Mouse (Mus musculus): Measurements from ENCODE around the gene Dync1li2. TPM values are rescaled to one million over a fixed set of nuclear protein-coding genes. Genes with fewer than 3 reads are reported as not detected.

The Dync1li2 gene
- 64.1 TPM for polyA plus RNA-seq (2017; shearing (Covaris generic))

GRCm38 (mm10) chr8:104442299-104443124, at the start of gene Dync1li2:
TSS of gene Dync1li2 (minus strand) at chr8:104443047.

GRCm38 (mm10) chr8:104395703-104396357, 47.0 kb downstream of the Dync1li2 start, which contains the start of gene Cmtm4:
TSS of gene Cmtm4 (minus strand) at chr8:104395807.

Other genes with a start within 250 kb of the Dync1li2 start
- 66.9 TPM for gene Tk2, start 194.5 kb downstream of the Dync1li2 start, polyA plus RNA-seq (2017; shearing (Covaris generic))
- gene Cklf, start 192.2 kb downstream of the Dync1li2 start, polyA plus RNA-seq (2017; shearing (Covaris generic)): 80.1 TPM
- not detected for gene Cmtm2a, start 149.9 kb downstream of the Dync1li2 start, polyA plus RNA-seq (2017; shearing (Covaris generic))
- gene Gm45711, start 133.0 kb downstream of the Dync1li2 start, polyA plus RNA-seq (2017; shearing (Covaris generic)): not detected
- gene Cmtm1, start 132.9 kb downstream of the Dync1li2 start, polyA plus RNA-seq (2017; shearing (Covaris generic)): not detected
- not detected for gene Gm11020, start 121.5 kb downstream of the Dync1li2 start, polyA plus RNA-seq (2017; shearing (Covaris generic))
- not detected for gene Cmtm2b, start 120.8 kb downstream of the Dync1li2 start, polyA plus RNA-seq (2017; shearing (Covaris generic))
- 9.0 TPM for gene Cmtm3, start 103.6 kb downstream of the Dync1li2 start, polyA plus RNA-seq (2017; shearing (Covaris generic))
- gene Cmtm4, start 47.2 kb downstream of the Dync1li2 start, polyA plus RNA-seq (2017; shearing (Covaris generic)): 0.71 TPM
- gene Terb1, start 66.9 kb upstream of the Dync1li2 start, polyA plus RNA-seq (2017; shearing (Covaris generic)): not detected
- 83.2 TPM for gene Nae1, start 91.6 kb upstream of the Dync1li2 start, polyA plus RNA-seq (2017; shearing (Covaris generic))
- 3.1 TPM for gene Car7, start 91.6 kb upstream of the Dync1li2 start, polyA plus RNA-seq (2017; shearing (Covaris generic))
- 4.7 TPM for gene Pdp2, start 148.4 kb upstream of the Dync1li2 start, polyA plus RNA-seq (2017; shearing (Covaris generic))
- gene Cdh16, start 181.3 kb upstream of the Dync1li2 start, polyA plus RNA-seq (2017; shearing (Covaris generic)): not detected
- gene Rrad, start 188.3 kb upstream of the Dync1li2 start, polyA plus RNA-seq (2017; shearing (Covaris generic)): 189 TPM
- 125 TPM for gene Ciao2b, start 198.9 kb upstream of the Dync1li2 start, polyA plus RNA-seq (2017; shearing (Covaris generic))

All from naive thymus-derived CD4-positive, alpha-beta T cell, adult 5 months (primary cell).